Mouse (Mus musculus): Measurements from ENCODE around the gene Iba57. TPM values are rescaled to one million over a fixed set of nuclear protein-coding genes. Genes with fewer than 3 reads are reported as not detected.

Gene Iba57
- polyA plus RNA-seq, 2 experiments = 4.4 to 8.0 TPM

GRCm38 (mm10) chr11:59134373-59134997 is 29.1 kb downstream of the Iba57 start:
- Histone ChIP-seq H3K27ac (no peak overlapping the region), H3K4me2 (ENCODE audit: low read depth) (no peak overlapping the region), H3K4me1 (replicated peaks; ENCODE audit: control insufficient read depth in 2 of 2, insufficient read depth in 2 of 2, low read length in 1 of 2) (no peaks in the 10 kb centered on the region), H3K9me3 (ENCODE audit: control insufficient read depth, low read length) (no peaks in the 10 kb centered on the region), H3K36me3 (replicated peaks; ENCODE audit: control insufficient read depth, insufficient read depth, low read depth) (no peaks in the 10 kb centered on the region), H3K4me3 (ENCODE audit: insufficient read depth in 1 of 2, low read depth in 2 of 2, low read length in 2 of 2) (no peak overlapping the region), H3K27me3 (ENCODE audit: control insufficient read depth, insufficient read depth, low read length) (peaks cover 34% of the 10 kb centered on the region), H3K9ac (replicated peaks) (no peak overlapping the region)
- no peak for ATAC-seq (ENCODE audit: insufficient read depth)
- no peak for DNase-seq (ENCODE audit: low read depth in 3 of 3, low spot score in 3 of 3)
- TF ChIP-seq CTCF (IDR thresholded peaks at IDR 0.05; ENCODE audit: low read depth) = 0 out of 2 replicates have a peak, but pooled peaks have one; percentile 18
- no peak for TF ChIP-seq EP300 (IDR thresholded peaks at IDR 0.05; ENCODE audit: low read depth)
- WGBS (ENCODE audit: insufficient replicate concordance) = 6% methylated on average over 35 of the region's 35 CpGs

DNA sequence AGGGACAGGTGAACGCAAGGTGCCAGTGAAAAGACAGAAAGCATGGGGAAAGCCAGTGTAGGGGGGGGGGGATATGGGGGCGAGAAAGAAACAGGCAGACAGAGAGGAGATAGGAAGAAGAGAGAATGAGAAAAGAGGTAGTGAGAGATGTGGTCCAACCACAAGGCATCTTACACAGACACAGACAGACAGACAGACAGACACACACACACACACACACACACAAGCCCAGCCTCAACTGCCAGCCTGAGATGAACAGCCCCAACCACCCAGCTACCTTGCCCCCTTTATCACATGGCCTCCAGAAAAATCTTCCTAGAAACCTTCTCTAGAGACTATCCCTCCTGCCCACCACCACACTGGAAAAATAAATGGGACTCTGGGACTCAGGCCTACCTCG is 31.5 kb downstream of the Iba57 start:
- no peak for DNase-seq (ENCODE audit: low read depth in 3 of 3, low spot score in 3 of 3)
- Histone ChIP-seq H3K4me3 (ENCODE audit: insufficient read depth in 1 of 2, low read depth in 2 of 2, low read length in 2 of 2) (no peak overlapping the region), H3K27ac (no peak overlapping the region), H3K4me2 (ENCODE audit: low read depth) (no peak overlapping the region), H3K4me1 (replicated peaks; ENCODE audit: control insufficient read depth in 2 of 2, insufficient read depth in 2 of 2, low read length in 1 of 2) (no peaks in the 10 kb centered on the region), H3K27me3 (ENCODE audit: control insufficient read depth, insufficient read depth, low read length) (peaks cover 30% of the 10 kb centered on the region), H3K36me3 (replicated peaks; ENCODE audit: control insufficient read depth, insufficient read depth, low read depth) (no peaks in the 10 kb centered on the region), H3K9me3 (ENCODE audit: control insufficient read depth, low read length) (no peaks in the 10 kb centered on the region), H3K9ac (replicated peaks) (no peak overlapping the region)
- no peak for ATAC-seq (ENCODE audit: insufficient read depth)
- TF ChIP-seq CTCF (IDR thresholded peaks at IDR 0.05; ENCODE audit: low read depth) (no peak), EP300 (IDR thresholded peaks at IDR 0.05; ENCODE audit: low read depth) (no peak)
- 76% methylated on average over 2 of the region's 3 CpGs for WGBS (ENCODE audit: insufficient replicate concordance)

- Histone ChIP-seq H3K27ac (no peak overlapping the region), H3K4me1 (replicated peaks; ENCODE audit: control insufficient read depth in 2 of 2, insufficient read depth in 2 of 2, low read length in 1 of 2) (no peaks in the 10 kb centered on the region), H3K36me3 (replicated peaks; ENCODE audit: control insufficient read depth, insufficient read depth, low read depth) (no peaks in the 10 kb centered on the region), H3K27me3 (ENCODE audit: control insufficient read depth, insufficient read depth, low read length) (peaks cover 23% of the 10 kb centered on the region), H3K4me3 (ENCODE audit: insufficient read depth in 1 of 2, low read depth in 2 of 2, low read length in 2 of 2) (no peak overlapping the region), H3K9ac (replicated peaks) (no peak overlapping the region), H3K4me2 (ENCODE audit: low read depth) (no peak overlapping the region), H3K9me3 (ENCODE audit: control insufficient read depth, low read length) (no peaks in the 10 kb centered on the region)
- ATAC-seq (ENCODE audit: insufficient read depth) (no peak), DNase-seq (ENCODE audit: low read depth in 3 of 3, low spot score in 3 of 3) (no peak)
- TF ChIP-seq CTCF (IDR thresholded peaks at IDR 0.05; ENCODE audit: low read depth) (no peak), EP300 (IDR thresholded peaks at IDR 0.05; ENCODE audit: low read depth) (no peak)
- 61% methylated on average over 18 of the region's 18 CpGs for WGBS (ENCODE audit: insufficient replicate concordance)
Observed at GRCm38 (mm10) chr11:59131348-59131919, 32.1 kb downstream of the Iba57 start.

- H3K4me3 ChIP-seq (ENCODE audit: insufficient read depth in 1 of 2, low read depth in 2 of 2, low read length in 2 of 2) = no peak overlapping the region
- ATAC-seq (ENCODE audit: insufficient read depth) = no peak
- no peaks in the 10 kb centered on the region for H3K36me3 ChIP-seq (replicated peaks; ENCODE audit: control insufficient read depth, insufficient read depth, low read depth)
- H3K4me1 ChIP-seq (replicated peaks; ENCODE audit: control insufficient read depth in 2 of 2, insufficient read depth in 2 of 2, low read length in 1 of 2) = no peaks in the 10 kb centered on the region
- 72% methylated on average over 9 of the region's 9 CpGs for WGBS (ENCODE audit: insufficient replicate concordance)
- no peak overlapping the region for H3K9ac ChIP-seq (replicated peaks)
- H3K27me3 ChIP-seq (ENCODE audit: control insufficient read depth, insufficient read depth, low read length) = peaks cover 17% of the 10 kb centered on the region
- TF ChIP-seq CTCF (IDR thresholded peaks at IDR 0.05; ENCODE audit: low read depth) (no peak), EP300 (IDR thresholded peaks at IDR 0.05; ENCODE audit: low read depth) (no peak)
- H3K9me3 ChIP-seq (ENCODE audit: control insufficient read depth, low read length) = no peaks in the 10 kb centered on the region
- H3K27ac ChIP-seq = no peak overlapping the region
- no peak overlapping the region for H3K4me2 ChIP-seq (ENCODE audit: low read depth)
- no peak for DNase-seq (ENCODE audit: low read depth in 3 of 3, low spot score in 3 of 3)
Observed at GRCm38 (mm10) chr11:59130782-59131181, 32.8 kb downstream of the Iba57 start.

DNA sequence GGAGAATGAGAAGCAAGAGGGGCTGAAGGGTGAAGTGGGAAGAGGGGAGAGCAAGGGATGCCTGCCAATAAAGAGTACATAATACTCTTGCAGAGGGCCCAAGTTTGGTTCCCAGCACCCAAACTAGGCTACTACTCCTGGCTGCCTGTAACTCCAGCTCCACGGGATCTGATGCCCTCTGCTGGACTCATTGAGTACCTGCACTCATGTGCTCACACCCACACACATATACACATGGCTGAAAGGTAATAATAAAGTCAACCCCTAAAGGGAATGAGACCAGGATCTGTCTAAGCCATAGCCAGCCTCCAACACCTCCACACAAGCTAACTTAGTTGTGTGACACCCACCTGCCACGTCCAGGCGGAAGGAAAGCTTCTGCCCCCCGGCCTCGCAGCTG is 57.6 kb downstream of the Iba57 start:
- DNase-seq (ENCODE audit: low read depth in 3 of 3, low spot score in 3 of 3) (no peak), ATAC-seq (ENCODE audit: insufficient read depth) (no peak)
- TF ChIP-seq CTCF (IDR thresholded peaks at IDR 0.05; ENCODE audit: low read depth) (peak; percentile 41; the same call in 1 of the 2 replicates), EP300 (IDR thresholded peaks at IDR 0.05; ENCODE audit: low read depth) (no peak)
- H3K36me3 ChIP-seq (replicated peaks; ENCODE audit: control insufficient read depth, insufficient read depth, low read depth) = no peaks in the 10 kb centered on the region
- no peak overlapping the region for H3K9ac ChIP-seq (replicated peaks)
- no peaks in the 10 kb centered on the region for H3K4me1 ChIP-seq (replicated peaks; ENCODE audit: control insufficient read depth in 2 of 2, insufficient read depth in 2 of 2, low read length in 1 of 2)
- no peaks in the 10 kb centered on the region for H3K27me3 ChIP-seq (ENCODE audit: control insufficient read depth, insufficient read depth, low read length)
- WGBS (ENCODE audit: insufficient replicate concordance) = 77% methylated on average over 5 of the region's 5 CpGs
- no peaks in the 10 kb centered on the region; the same call in 1 of the 2 replicates for H3K9me3 ChIP-seq (ENCODE audit: control insufficient read depth, low read length)
- H3K27ac ChIP-seq = no peak overlapping the region
- H3K4me3 ChIP-seq (ENCODE audit: insufficient read depth in 1 of 2, low read depth in 2 of 2, low read length in 2 of 2) = no peak overlapping the region
- no peak overlapping the region for H3K4me2 ChIP-seq (ENCODE audit: low read depth)

Other genes starting within 250 kb of the Iba57 start
- gene Btnl10, start 245.8 kb downstream of the Iba57 start, polyA plus RNA-seq (2012; rRNA removed) = 18.2 and 19.3 TPM in 2 replicates
- gene Btnl10, start 245.8 kb downstream of the Iba57 start, polyA plus RNA-seq (2014; fragmentation: Nextera tagmentation; extraction: Ambion mirVana) = 9.1 and 9.6 TPM in 2 replicates
- gene Rnf187, start 224.8 kb downstream of the Iba57 start, polyA plus RNA-seq (2012; rRNA removed) = 80.8 and 83.3 TPM in 2 replicates
- gene Rnf187, start 224.8 kb downstream of the Iba57 start, polyA plus RNA-seq (2014; fragmentation: Nextera tagmentation; extraction: Ambion mirVana) = 104 and 120 TPM in 2 replicates
- gene Hist3h2ba, start 214.8 kb downstream of the Iba57 start, polyA plus RNA-seq (2012; rRNA removed) = 15.7 and 16.0 TPM in 2 replicates
- 4.2 and 6.0 TPM in 2 replicates for gene Hist3h2ba, start 214.8 kb downstream of the Iba57 start, polyA plus RNA-seq (2014; fragmentation: Nextera tagmentation; extraction: Ambion mirVana)
- gene Hist3h2a, start 209.1 kb downstream of the Iba57 start, polyA plus RNA-seq (2012; rRNA removed) = 11.0 and 11.5 TPM in 2 replicates
- 13.5 and 16.7 TPM in 2 replicates for gene Hist3h2a, start 209.1 kb downstream of the Iba57 start, polyA plus RNA-seq (2014; fragmentation: Nextera tagmentation; extraction: Ambion mirVana)
- 0.05 and 0.06 TPM in 2 replicates for gene Trim17, start 209.1 kb downstream of the Iba57 start, polyA plus RNA-seq (2012; rRNA removed)
- gene Trim17, start 209.1 kb downstream of the Iba57 start, polyA plus RNA-seq (2014; fragmentation: Nextera tagmentation; extraction: Ambion mirVana) = 0.06 and 0.14 TPM in 2 replicates
- gene Trim11, start 185.6 kb downstream of the Iba57 start, polyA plus RNA-seq (2012; rRNA removed) = 8.1 and 8.3 TPM in 2 replicates
- 6.4 and 6.9 TPM in 2 replicates for gene Trim11, start 185.6 kb downstream of the Iba57 start, polyA plus RNA-seq (2014; fragmentation: Nextera tagmentation; extraction: Ambion mirVana)
- gene Obscn, start 27.3 kb downstream of the Iba57 start, polyA plus RNA-seq (2012; rRNA removed) = 0.11 TPM in 2 replicates
- gene Obscn, start 27.3 kb downstream of the Iba57 start, polyA plus RNA-seq (2014; fragmentation: Nextera tagmentation; extraction: Ambion mirVana) = 0.06 and 0.13 TPM in 2 replicates
- gene Gjc2, start 19.5 kb upstream of the Iba57 start, polyA plus RNA-seq (2012; rRNA removed) = 0.08 and 0.10 TPM in 2 replicates
- gene Gjc2, start 19.5 kb upstream of the Iba57 start, polyA plus RNA-seq (2014; fragmentation: Nextera tagmentation; extraction: Ambion mirVana) = 0.13 TPM in 1 of 2 replicates, not detected in the other
- gene Guk1, start 28.5 kb upstream of the Iba57 start, polyA plus RNA-seq (2012; rRNA removed) = 40.2 and 41.1 TPM in 2 replicates
- 64.2 and 70.5 TPM in 2 replicates for gene Guk1, start 28.5 kb upstream of the Iba57 start, polyA plus RNA-seq (2014; fragmentation: Nextera tagmentation; extraction: Ambion mirVana)
- 25.3 and 41.2 TPM in 2 replicates for gene Mrpl55, start 38.7 kb upstream of the Iba57 start, polyA plus RNA-seq (2012; rRNA removed)
- 56.8 and 59.8 TPM in 2 replicates for gene Mrpl55, start 38.7 kb upstream of the Iba57 start, polyA plus RNA-seq (2014; fragmentation: Nextera tagmentation; extraction: Ambion mirVana)
- 13.3 and 23.6 TPM in 2 replicates for gene 2310033P09Rik, start 44.6 kb upstream of the Iba57 start, polyA plus RNA-seq (2012; rRNA removed)
- gene 2310033P09Rik, start 44.6 kb upstream of the Iba57 start, polyA plus RNA-seq (2014; fragmentation: Nextera tagmentation; extraction: Ambion mirVana) = 16.2 and 17.4 TPM in 2 replicates
- gene Arf1, start 64.5 kb upstream of the Iba57 start, polyA plus RNA-seq (2012; rRNA removed) = 177 and 190 TPM in 2 replicates
- gene Arf1, start 64.5 kb upstream of the Iba57 start, polyA plus RNA-seq (2014; fragmentation: Nextera tagmentation; extraction: Ambion mirVana) = 227 and 235 TPM in 2 replicates
- 0.01 and 0.03 TPM in 2 replicates for gene Wnt3a, start 127.0 kb upstream of the Iba57 start, polyA plus RNA-seq (2012; rRNA removed)
- gene Wnt3a, start 127.0 kb upstream of the Iba57 start, polyA plus RNA-seq (2014; fragmentation: Nextera tagmentation; extraction: Ambion mirVana) = not detected in 2 replicates
- 0.08 and 0.12 TPM in 2 replicates for gene Wnt9a, start 143.2 kb upstream of the Iba57 start, polyA plus RNA-seq (2012; rRNA removed)
- gene Wnt9a, start 143.2 kb upstream of the Iba57 start, polyA plus RNA-seq (2014; fragmentation: Nextera tagmentation; extraction: Ambion mirVana) = 0.04 and 0.08 TPM in 2 replicates
- gene Prss38, start 211.9 kb upstream of the Iba57 start, polyA plus RNA-seq (2012; rRNA removed) = not detected in 2 replicates
- not detected in 2 replicates for gene Prss38, start 211.9 kb upstream of the Iba57 start, polyA plus RNA-seq (2014; fragmentation: Nextera tagmentation; extraction: Ambion mirVana)